Mouse (Mus musculus) induced T-regulatory cell, adult 2 months (primary cell): ENCODE results near the gene Rpl13a.
A peak's percentile ranks its signal among the peaks of the same experiment; 100 is the strongest.

ENCODE experiments used
- DNase-seq: peaks from one replicate; pipeline ENCODE4 v3.0.0-alpha.2; 2012; ENCODE audit warnings: low read depth

The Rpl13a gene

DNA sequence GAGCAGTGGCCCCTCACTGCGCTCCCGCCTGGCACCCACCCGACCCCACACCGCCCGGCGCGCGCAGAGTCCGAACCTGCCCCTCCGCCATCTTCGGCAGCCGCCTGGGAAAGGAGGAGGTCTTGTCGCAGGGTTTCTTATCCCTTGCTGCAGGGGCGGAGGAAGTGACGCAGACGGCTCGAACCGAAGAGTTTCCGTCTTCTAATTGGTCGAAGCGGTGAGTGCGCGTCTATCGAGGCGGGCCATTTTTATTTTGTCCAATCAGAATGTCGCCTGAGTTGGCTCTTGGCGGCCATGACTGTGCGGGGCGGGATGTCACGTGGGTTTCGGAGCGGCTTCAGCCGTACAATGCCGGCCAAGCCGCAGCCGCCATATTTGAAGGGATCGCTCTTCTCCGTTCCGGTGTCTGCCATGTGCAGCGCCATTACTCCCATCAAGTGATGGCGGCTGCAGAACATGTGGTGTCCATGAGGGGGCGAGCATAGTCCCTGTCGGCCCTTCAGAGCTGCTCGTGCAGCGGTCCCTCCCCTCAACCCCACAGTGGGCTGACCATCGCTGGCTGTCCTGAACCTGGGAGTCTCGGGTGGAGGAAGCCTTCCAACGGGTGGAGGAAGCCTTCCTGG is at the start of gene Rpl13a:
Gene Rpl13a, minus strand, starts transcription at position 138 of the 623 bp plus-strand sequence.
- peak; percentile 100 for DNase-seq

DNA sequence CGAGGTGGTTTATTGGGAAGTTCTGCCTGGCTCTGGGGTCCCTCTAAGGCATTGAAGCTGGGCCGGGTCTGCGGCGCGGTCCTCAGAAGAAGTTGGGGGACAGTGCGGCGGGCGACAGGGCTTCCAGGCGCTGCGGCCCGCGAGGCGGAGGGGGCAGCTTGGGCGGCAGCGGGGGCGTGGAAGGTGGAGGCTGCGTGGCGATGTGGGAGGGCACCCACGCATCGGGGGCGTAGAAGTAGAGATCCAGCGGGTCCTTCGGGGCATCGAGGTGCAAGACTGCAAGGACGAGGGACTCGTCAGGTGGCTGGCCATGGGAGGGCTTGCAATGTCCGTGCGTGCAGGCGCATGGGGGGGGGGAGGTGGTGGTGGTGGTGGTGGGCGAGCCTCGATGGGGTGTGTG is 47.8 kb upstream of the Rpl13a start:
- no peak for DNase-seq

DNA sequence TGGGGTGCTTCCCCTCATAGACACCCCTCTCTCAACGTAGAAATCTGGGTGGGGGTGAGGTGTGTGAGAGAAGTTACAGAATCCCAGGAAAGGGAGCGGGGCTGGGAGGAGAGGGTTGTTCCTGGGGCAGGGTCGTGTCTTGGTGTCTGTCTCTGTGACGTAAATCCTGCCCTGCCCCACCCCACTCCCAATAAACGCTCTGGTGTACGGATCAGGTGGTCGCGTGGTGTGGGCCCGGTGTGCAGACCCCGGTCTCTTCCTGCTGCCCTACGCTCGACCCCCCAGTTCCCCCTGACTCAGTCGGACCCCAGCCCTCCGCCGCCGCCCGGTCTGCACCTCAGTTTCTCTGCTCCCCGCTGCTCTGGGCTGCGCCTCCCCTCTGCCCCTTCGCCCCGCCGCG is 47.4 kb upstream of the Rpl13a start:
- DNase-seq, result no peak

DNA sequence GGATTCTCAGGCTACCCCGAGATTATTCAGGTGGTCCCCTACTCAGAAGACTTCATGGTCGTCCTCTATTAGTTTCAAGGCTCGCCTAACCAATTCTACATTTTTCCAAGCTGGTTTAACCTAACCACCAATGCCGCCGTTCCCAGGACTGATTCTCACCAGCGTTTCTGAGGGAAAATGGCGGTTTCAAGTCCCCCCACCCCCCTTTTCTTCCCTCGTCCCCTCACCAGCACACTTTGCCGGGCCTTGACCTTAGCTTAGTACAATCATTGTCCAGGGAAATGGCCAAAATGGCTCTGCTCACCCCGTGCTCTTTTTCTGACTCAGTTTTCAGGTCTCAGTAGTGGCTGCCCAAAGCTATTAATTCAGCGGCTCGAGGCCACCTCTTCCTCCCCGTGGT is 46.8 kb upstream of the Rpl13a start:
- no peak for DNase-seq

GRCm38 (mm10) chr7:45174567-45175280 is 46.2 kb upstream of the Rpl13a start:
- DNase-seq, result no peak

DNA sequence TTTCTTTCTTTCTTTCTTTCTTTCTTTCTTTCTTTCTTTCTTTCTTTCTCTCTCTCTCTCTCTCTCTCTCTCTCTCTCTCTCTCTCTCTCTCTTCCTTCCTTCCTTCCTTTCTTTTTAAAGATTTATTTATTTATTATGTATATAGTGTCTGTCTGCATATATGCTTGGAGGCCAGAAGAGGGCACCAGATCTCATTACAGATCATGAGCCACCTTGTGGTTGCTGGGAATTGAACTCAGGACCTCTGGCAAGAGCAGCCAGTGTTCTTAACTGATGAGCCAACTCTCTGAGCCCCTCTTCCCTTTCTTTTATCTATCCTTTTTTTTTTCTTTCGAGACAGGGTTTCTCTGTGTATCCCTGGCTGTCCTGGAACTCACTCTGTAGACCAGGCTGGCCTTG is 45.2 kb upstream of the Rpl13a start:
- peak; percentile 80 for DNase-seq

- peak; percentile 75 for DNase-seq
These were observed 44.4 kb upstream of the Rpl13a start for GRCm38 (mm10) chr7:45172974-45173373.

DNA sequence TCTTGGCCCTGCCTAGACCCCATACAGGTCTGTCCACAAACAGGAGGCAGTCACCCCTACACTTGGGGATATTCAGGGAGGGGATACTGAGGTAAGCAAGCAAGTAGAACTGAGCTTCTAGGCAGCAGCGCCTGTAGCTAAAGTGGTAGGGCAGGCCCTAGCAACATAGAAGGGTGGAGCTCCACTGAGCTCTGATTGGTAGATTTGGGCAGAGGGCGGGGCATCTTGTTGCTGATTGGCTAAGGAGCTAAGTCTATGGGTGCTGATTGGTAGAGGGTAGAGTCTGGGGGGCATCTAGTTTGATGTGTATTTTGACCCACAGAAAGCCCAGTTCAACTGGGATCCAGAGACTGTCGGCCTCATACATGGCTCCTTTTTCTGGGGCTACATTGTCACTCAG is 40.9 kb upstream of the Rpl13a start:
- peak; percentile 47 for DNase-seq

GRCm38 (mm10) chr7:45168656-45169055 is 40.1 kb upstream of the Rpl13a start:
- no peak for DNase-seq

DNA sequence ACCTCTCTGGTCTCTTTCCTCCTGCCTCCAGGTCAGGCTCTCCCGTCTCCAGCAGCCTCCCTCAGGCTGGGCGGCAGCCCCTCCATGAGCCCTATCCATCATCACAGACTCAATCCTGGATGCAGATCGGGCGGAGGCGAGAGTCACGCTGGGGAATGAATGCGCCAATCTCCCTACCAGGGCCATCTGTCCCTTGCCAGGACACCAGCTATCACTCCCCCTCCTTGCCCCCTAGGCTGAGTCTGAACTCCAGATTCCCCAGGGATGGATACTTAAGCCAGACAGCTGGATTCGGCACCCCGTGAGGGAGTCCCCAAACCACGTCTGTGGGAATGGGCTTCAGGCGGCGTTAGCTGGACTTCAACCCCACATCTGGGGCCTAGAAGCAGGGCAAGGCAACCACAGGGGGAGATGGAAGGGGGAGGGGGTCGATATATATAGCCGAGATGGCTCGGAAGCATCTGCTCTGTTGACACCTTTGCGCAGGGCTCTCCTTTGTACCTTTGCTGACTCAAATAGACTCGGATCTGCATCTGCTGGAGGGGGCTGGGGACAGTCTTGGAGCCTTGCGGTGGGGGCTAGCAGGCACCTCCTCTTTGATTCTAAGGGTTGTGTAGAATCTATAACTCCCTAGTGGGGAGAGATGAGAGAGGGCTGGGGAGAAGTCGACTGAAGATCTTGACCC is 39.3 kb upstream of the Rpl13a start:
- DNase-seq, result no peak

GRCm38 (mm10) chr7:45166950-45167401 is 38.4 kb upstream of the Rpl13a start:
- DNase-seq, result no peak

DNA sequence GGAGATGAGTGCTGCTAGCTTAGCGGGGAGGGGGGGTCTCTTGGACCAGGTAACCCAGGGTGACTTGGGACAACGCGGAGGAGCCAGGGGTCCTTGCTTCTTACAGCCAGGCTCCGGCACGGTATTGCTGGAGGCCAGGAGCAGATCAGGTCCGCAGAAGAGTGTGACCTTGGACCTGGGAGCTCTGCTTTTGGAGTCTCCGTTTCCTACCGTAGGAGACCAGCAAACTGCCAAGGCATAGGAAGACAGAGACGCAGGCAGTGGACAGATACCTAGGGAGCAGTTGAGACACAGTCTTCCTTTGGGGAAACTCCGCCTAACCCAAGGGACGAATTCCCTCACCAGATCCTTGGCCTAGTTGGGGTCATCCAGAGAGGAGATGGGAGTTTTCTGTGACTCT is 37.1 kb upstream of the Rpl13a start:
- no peak for DNase-seq

DNA sequence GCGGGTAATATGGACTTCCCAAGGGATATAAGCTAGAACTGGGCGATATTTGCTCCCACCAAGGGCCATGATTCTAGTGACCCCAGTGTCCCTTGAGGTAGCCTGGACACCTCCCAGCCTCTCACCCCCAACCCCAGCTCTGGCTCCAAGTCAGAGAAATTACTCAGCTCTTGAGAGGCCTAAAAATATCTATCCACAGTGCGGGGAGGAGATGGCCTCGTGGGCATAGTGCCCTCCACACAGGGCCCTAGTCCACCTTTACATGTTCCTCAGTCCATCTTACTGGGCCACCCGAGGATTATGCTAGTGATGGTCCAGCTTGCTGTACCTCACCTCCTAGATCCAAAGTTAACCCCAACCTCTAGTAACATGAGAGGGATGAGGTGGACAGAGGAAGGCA is 36.3 kb upstream of the Rpl13a start:
- no peak for DNase-seq

DNA sequence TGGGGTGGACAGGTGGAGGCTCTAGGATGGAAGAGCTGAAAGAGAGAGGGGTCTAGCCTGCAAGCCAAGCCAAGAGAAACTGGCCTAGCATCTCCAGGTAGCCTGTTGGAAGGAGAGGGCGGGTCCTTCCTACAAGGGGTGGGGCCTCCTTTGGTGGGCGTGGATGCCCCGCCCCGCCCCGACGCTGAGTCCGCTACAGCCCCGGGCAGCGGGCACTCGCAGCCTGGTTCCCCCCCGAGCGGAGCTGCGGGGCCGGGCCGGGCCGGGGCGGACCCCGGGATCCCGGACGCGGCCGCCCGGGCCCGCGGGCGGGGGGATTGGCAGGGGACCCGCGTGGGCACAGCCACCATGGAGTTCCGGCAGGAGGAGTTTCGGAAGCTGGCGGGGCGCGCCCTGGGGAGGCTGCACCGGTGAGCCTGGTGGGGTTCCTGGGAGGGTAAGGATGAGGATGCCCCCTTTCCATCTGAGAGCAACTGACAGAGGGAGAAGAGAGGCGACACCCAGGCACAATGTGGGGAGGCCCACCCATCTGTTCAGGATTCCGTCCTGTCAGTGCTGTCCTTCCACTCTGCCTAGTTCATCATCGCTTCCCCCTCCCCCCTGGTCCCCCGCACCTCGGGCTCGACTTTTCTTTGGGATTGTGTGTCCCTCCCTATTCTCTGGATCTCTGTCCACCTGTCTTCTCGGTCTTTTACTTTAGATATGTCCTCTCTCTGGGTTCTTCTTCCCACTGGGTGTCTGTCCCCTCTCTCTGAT is 35.4 kb upstream of the Rpl13a start, which contains the start of gene Slc17a7:
Gene Slc17a7, plus strand, starts transcription at position 215 of the 756 bp plus-strand sequence.
- peak; percentile 73 for DNase-seq

GRCm38 (mm10) chr7:45162996-45163615 is 34.5 kb upstream of the Rpl13a start:
- no peak for DNase-seq

GRCm38 (mm10) chr7:45162551-45162950 is 34.0 kb upstream of the Rpl13a start:
- DNase-seq, result no peak

DNA sequence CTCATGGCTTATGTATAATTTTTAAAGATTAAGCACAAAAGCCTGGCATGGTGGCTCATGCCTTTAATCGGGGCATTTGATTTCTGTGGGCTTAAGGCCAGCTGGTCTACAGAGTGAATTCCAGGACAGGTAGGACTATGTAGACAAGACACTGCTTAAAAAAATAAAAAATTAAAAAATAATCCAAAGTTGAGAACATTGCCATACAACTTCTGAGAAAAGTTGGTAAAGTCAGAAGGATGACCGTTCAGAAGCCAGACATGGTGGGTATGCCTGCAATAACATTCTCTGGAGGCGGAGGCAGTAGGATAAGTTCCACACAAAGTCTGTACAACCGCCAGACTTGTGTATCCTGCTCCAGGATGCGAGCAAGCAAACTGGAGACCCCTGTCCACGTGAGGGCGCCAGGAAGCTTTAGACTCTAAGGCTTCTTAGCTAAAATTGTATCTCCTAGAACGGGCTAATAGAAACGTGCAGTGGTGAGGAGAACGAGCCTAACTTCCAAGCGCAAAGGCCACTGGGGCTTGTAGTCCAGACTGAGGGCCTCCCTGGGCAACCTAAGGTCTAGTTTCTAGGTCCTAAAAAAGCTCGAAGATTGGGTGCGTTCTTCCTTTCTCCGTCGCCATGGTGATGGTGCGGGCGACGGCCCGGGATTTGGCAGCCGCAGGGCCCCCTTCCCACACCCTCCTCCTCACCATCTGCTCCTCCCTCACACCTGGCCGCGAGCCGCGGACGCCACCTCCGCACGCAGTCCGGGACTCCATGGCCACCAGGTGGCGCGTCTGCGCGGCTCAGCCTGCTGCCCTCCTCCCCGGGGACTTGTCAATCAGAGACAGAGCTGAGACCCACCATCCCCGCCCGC is 33.3 kb upstream of the Rpl13a start:
- DNase-seq, result peak; percentile 91

GRCm38 (mm10) chr7:45160866-45161265 is 32.3 kb upstream of the Rpl13a start:
- DNase-seq, result no peak

DNA sequence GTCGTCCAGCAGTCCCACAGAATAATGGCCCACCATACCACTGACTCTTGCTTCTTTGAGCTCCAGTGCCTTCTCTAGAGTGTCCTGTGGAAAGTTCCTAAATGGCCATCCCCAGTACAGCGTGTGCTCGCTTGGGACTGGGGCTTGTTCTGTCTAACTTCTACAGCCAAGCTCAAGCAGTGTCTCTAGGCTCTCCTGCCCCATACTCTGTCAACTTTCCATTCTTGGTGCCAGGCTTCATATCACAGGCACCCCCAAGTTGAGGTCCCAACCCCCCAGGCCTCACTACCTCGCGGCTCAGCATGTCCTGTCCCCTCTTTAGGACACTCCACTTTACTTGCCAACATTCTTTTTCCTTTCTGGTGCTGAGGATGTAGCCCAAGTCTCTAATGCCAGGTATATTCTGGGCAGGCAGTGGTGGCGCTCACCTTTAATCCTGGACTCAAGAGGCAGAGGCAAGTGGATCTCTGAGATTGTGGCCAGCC is 31.8 kb upstream of the Rpl13a start:
- DNase-seq, result no peak

- DNase-seq, result no peak
These were observed 30.4 kb upstream of the Rpl13a start for GRCm38 (mm10) chr7:45158991-45159390.

DNA sequence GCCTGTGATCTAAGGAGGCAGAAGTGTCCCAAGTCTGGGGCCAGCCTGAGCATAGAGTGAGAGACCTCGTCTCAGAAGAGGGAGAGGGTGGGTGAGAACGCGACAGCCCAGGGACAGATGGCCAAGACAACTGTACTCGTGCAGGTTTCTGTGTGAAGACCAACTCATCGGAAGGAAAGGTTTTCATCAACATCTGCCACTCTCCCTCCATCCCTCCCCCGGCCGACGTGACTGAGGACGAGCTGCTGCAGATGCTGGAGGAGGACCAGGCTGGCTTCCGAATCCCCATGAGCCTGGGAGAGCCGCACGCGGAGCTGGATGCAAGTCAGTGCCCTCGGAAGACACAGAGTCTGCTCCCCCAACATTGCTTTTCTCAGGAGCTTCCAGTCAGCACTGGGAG is 28.9 kb upstream of the Rpl13a start:
- DNase-seq, result no peak
